Mouse (Mus musculus) thymus, postnatal 14 days (tissue): Measurements from ENCODE around the gene Eif4ebp2.
A peak's percentile ranks its signal among the peaks of the same experiment; 100 is the strongest.

Experiments used
- DNase-seq: peaks from one replicate; pipeline ENCODE4 v3.0.0; 2021

Eif4ebp2 gene

GRCm38 (mm10) chr10:61452645-61453044, at the start of gene Eif4ebp2:
Gene Eif4ebp2 (minus strand): TSS chr10:61452661.
- peak; percentile 100 for DNase-seq

GRCm38 (mm10) chr10:61500756-61501155, 48.3 kb upstream of the Eif4ebp2 start:
- no peak for DNase-seq

GRCm38 (mm10) chr10:61499505-61500466, 47.3 kb upstream of the Eif4ebp2 start:
- no peak for DNase-seq

- DNase-seq, result no peak
Observed at GRCm38 (mm10) chr10:61496231-61496630, 43.8 kb upstream of the Eif4ebp2 start.

GRCm38 (mm10) chr10:61495461-61495860, 43.0 kb upstream of the Eif4ebp2 start:
- no peak for DNase-seq

- peak; percentile 78 for DNase-seq
Observed at GRCm38 (mm10) chr10:61492040-61492439, 39.6 kb upstream of the Eif4ebp2 start.

- DNase-seq, result no peak
Observed at GRCm38 (mm10) chr10:61491573-61491972, 39.1 kb upstream of the Eif4ebp2 start.

- no peak for DNase-seq
Observed at GRCm38 (mm10) chr10:61488522-61489110, 36.2 kb upstream of the Eif4ebp2 start.

- no peak for DNase-seq
Observed at GRCm38 (mm10) chr10:61486551-61487339, 34.3 kb upstream of the Eif4ebp2 start.

- no peak for DNase-seq
Observed at GRCm38 (mm10) chr10:61484801-61485200, 32.3 kb upstream of the Eif4ebp2 start.

- no peak for DNase-seq
Observed at GRCm38 (mm10) chr10:61482771-61483170, 30.3 kb upstream of the Eif4ebp2 start.

GRCm38 (mm10) chr10:61480488-61480887, 28.0 kb upstream of the Eif4ebp2 start:
- DNase-seq, result no peak

- DNase-seq, result no peak
Observed at GRCm38 (mm10) chr10:61479927-61480326, 27.5 kb upstream of the Eif4ebp2 start.

- DNase-seq, result no peak
Observed at GRCm38 (mm10) chr10:61479461-61479860, 27.0 kb upstream of the Eif4ebp2 start.

GRCm38 (mm10) chr10:61476440-61477165, 24.1 kb upstream of the Eif4ebp2 start:
- no peak for DNase-seq

- DNase-seq, result peak; percentile 96
Observed at GRCm38 (mm10) chr10:61475594-61476439, 23.4 kb upstream of the Eif4ebp2 start, which contains the start of gene Lrrc20. Gene Lrrc20 (plus strand): TSS chr10:61475801.

- no peak for DNase-seq
Observed at GRCm38 (mm10) chr10:61474344-61474743, 21.9 kb upstream of the Eif4ebp2 start.

- no peak for DNase-seq
Observed at GRCm38 (mm10) chr10:61473640-61474039, 21.2 kb upstream of the Eif4ebp2 start.

GRCm38 (mm10) chr10:61468900-61469299, 16.4 kb upstream of the Eif4ebp2 start:
- no peak for DNase-seq

GRCm38 (mm10) chr10:61466873-61467272, 14.4 kb upstream of the Eif4ebp2 start:
- DNase-seq, result no peak

- DNase-seq, result peak; percentile 52
Observed at GRCm38 (mm10) chr10:61466242-61466641, 13.8 kb upstream of the Eif4ebp2 start.
